ENCODE assay signal across 16 mouse cellular contexts in genomic region chr16:52125896-52126295, GRCm38 (mm10).
DNase-seq lines count a peak whose midpoint lies in the region; ATAC-seq lines count a peak whose summit lies in the region.
"Had no signal": no experiment of that assay in that cellular context is flagged by ENCODE, and none has a peak within 500 bp of the region (broad histone marks: within the 10 kb centered on the region; RNA-seq: fewer than 3 reads in every experiment).

No protein-coding gene starts in this region.

- peak; percentile 15 for DNase-seq in ZHBTc4 (ENCODE audit: low read depth, low spot score)
- DNase-seq in cerebellum, postnatal 14 days, result no peak
- DNase-seq in left cerebral cortex, postnatal 14 days (ENCODE audit: low spot score in 2 of 2), result no peak
- DNase-seq: adrenal gland, adult 2 months; adrenal gland, postnatal 10 days; adrenal gland, postnatal 25 days; cerebellum, adult 11 months; cerebellum, adult 18-20 months; cerebellum, adult 8-10 months; cerebellum, postnatal 10 days; cerebellum, postnatal 36 days; embryo, embryonic 11 days had no signal

- intact Hi-C loops in left cerebral cortex, postnatal 14 days (cut with DNase I), result no loop called here

- peak; percentile 42 for ATAC-seq in monocyte, adult 5-6 weeks (replicated peaks; ENCODE audit: insufficient number of reproducible peaks, low FRiP score, low TSS enrichment, poor library complexity, severe bottlenecking)
- ATAC-seq in megakaryocyte-erythroid progenitor cell, adult 5-6 weeks (replicated peaks; ENCODE audit: low FRiP score, low TSS enrichment, poor library complexity, severe bottlenecking), result no peak
- ATAC-seq: forebrain, embryonic 14.5 days; forebrain, embryonic 16.5 days had no signal
